10 mouse cellular contexts compared by ENCODE assay signal in genomic region chr1:155040939-155041371, GRCm38 (mm10). TPM values are rescaled to one million over a fixed set of nuclear protein-coding genes. Genes with fewer than 3 reads are reported as not detected.
A peak's percentile ranks its signal among the peaks of the same experiment; 100 is the strongest.
DNase-seq lines count a peak whose midpoint lies in the region; ATAC-seq and TF ChIP-seq lines count a peak whose summit lies in the region.
"Had no signal": no experiment of that assay in that cellular context is flagged by ENCODE, and none has a peak within 500 bp of the region (broad histone marks: within the 10 kb centered on the region; RNA-seq: fewer than 3 reads in every experiment).

No protein-coding gene starts in this region.

- no peaks in the 10 kb centered on the region for H3K27me3 ChIP-seq in intestine, embryonic 14.5 days (replicated peaks; ENCODE audit: control insufficient read depth, insufficient read depth, low read length)
- H3K27me3 ChIP-seq in intestine, postnatal 0 days (replicated peaks; ENCODE audit: control insufficient read depth, insufficient read depth, low read length): no peaks in the 10 kb centered on the region

- no peak overlapping the region for H3K4me2 ChIP-seq in intestine, embryonic 14.5 days (ENCODE audit: low read length)
- no peak overlapping the region for H3K4me2 ChIP-seq in intestine, postnatal 0 days (replicated peaks; ENCODE audit: low read depth)

- H3K36me3 ChIP-seq in intestine, embryonic 14.5 days (ENCODE audit: control insufficient read depth, insufficient read depth, low read length): no peaks in the 10 kb centered on the region
- no peaks in the 10 kb centered on the region for H3K36me3 ChIP-seq in intestine, postnatal 0 days (ENCODE audit: control insufficient read depth, insufficient read depth)

- no peak for TF ChIP-seq CTCF in intestine, postnatal 0 days (IDR thresholded peaks at IDR 0.05; ENCODE audit: low read depth)

- 48% methylated on average over 1 of the region's 1 CpGs for WGBS in intestine, embryonic 14.5 days
- 64% methylated on average over 1 of the region's 1 CpGs for WGBS in intestine, postnatal 0 days

- no peak overlapping the region for H3K4me3 ChIP-seq in intestine, embryonic 14.5 days (ENCODE audit: low read depth, low read length)
- H3K4me3 ChIP-seq in intestine, postnatal 0 days (ENCODE audit: low read depth, low read length): no peak overlapping the region

- DNase-seq in intestine, embryonic 14.5 days (ENCODE audit: low spot score): no peak
- peak; percentile 30 for DNase-seq in thymus, postnatal 14 days
- DNase-seq in thymus, postnatal 10 days (ENCODE audit: low spot score in 2 of 2): no peak
- DNase-seq in layer of hippocampus, adult 18-20 months (ENCODE audit: low spot score in 2 of 2): no peak
- no peak for DNase-seq in gastrocnemius, postnatal 10 days
- DNase-seq: cerebellum, adult 11 months; layer of hippocampus, adult 9-11 months had no signal

- no peak overlapping the region for H3K9ac ChIP-seq in intestine, embryonic 14.5 days (ENCODE audit: low read length)
- no peak overlapping the region for H3K9ac ChIP-seq in intestine, postnatal 0 days (ENCODE audit: low read depth, low read length)

- H3K4me1 ChIP-seq in intestine, embryonic 14.5 days (replicated peaks; ENCODE audit: control insufficient read depth, insufficient read depth, low read length): peaks cover 19% of the 10 kb centered on the region; the same call in 1 of the 2 replicates
- no peaks in the 10 kb centered on the region for H3K4me1 ChIP-seq in intestine, postnatal 0 days (replicated peaks; ENCODE audit: control insufficient read depth, insufficient read depth, low read length)

- ATAC-seq in intestine, embryonic 14.5 days (replicated peaks; ENCODE audit: low FRiP score, low TSS enrichment, low read depth): no peak
- no peak for ATAC-seq in intestine, postnatal 0 days
- peak; percentile 45 for ATAC-seq in inflammation-experienced regulatory T-cells, adult 6 months

- H3K27ac ChIP-seq in intestine, embryonic 14.5 days (ENCODE audit: low read depth): peak overlapping the region; percentile 80
- H3K27ac ChIP-seq in intestine, postnatal 0 days (ENCODE audit: low read depth, low read length): no peak overlapping the region
- H3K27ac ChIP-seq: macrophage had no signal

- H3K9me3 ChIP-seq in intestine, embryonic 14.5 days (ENCODE audit: control insufficient read depth, low read length): no peaks in the 10 kb centered on the region
- H3K9me3 ChIP-seq in intestine, postnatal 0 days (ENCODE audit: control insufficient read depth): no peaks in the 10 kb centered on the region

RNA-seq across cellular contexts. Expression of gene Ier5, which starts 58.5 kb away (rescaled TPM):
- 6.0 and 6.7 TPM in 2 replicates for polyA plus RNA-seq in intestine, embryonic 14.5 days (2014; fragmentation: Nextera tagmentation; extraction: Ambion mirVana)
- 6.1 and 6.8 TPM in 2 replicates for polyA plus RNA-seq in intestine, postnatal 0 days (2015; fragmentation: Nextera tagmentation; extraction: Ambion mirVana)
- 10 to 100 TPM in 1 of 3 experiments, 1 to 10 TPM in 2; 6.6 to 12.8 (median 7.5) TPM for polyA plus RNA-seq in inflammation-experienced regulatory T-cells, adult 6 months (2017; shearing (Covaris generic))
- total RNA-seq in layer of hippocampus, adult 18-20 months (2021): 10 to 100 TPM; 32.3 to 36.2 TPM
- total RNA-seq in gastrocnemius, postnatal 10 days (2021): 1 to 10 TPM; 5.8 to 9.1 TPM
